Mouse (Mus musculus): ENCODE measurements around the gene Ift52. TPM values are rescaled to one million over a fixed set of nuclear protein-coding genes. Genes with fewer than 3 reads are reported as not detected.

Ift52 gene
- polyA plus RNA-seq, 1 experiment from 2014 or later, result 41.0 TPM

DNA sequence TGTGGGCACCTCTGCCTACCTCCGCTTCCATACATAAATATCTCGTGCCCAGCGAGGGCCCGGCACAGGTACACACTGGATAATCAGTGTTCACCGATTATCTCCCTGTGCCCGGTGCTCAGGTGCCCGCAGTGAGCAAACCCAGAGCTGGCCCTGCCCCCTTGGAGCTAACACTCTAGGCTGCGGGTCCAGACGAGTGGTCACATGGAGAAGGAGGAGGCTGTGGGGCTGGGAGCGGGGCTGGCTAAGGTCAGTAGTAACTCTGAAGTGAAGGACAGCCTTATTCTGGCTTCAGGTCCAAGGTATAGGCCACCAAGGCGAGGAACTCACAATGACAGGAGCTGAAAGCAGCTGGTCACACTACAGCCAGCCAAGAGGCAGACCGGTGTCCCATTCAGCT, 57.7 kb downstream of the Ift52 start:
- Histone ChIP-seq H3K27ac (ENCODE audit: low read length) (no peak overlapping the region), H3K9me3 (replicated peaks; ENCODE audit: control insufficient read depth, low read length, poor library complexity, severe bottlenecking) (no peaks in the 10 kb centered on the region), H3K9ac (ENCODE audit: low read depth, low read length) (no peak overlapping the region), H3K36me3 (ENCODE audit: control insufficient read depth, insufficient read depth, low read length) (no peaks in the 10 kb centered on the region), H3K4me3 (ENCODE audit: low read depth, low read length) (no peak overlapping the region), H3K4me1 (ENCODE audit: control insufficient read depth, insufficient read depth, low read length) (no peaks in the 10 kb centered on the region), H3K4me2 (ENCODE audit: low read length) (no peak overlapping the region), H3K27me3 (ENCODE audit: control insufficient read depth, insufficient read depth, low read depth, low read length) (no peaks in the 10 kb centered on the region)
- no peak for ATAC-seq
- 91% methylated on average over 12 of the region's 12 CpGs for WGBS

DNA sequence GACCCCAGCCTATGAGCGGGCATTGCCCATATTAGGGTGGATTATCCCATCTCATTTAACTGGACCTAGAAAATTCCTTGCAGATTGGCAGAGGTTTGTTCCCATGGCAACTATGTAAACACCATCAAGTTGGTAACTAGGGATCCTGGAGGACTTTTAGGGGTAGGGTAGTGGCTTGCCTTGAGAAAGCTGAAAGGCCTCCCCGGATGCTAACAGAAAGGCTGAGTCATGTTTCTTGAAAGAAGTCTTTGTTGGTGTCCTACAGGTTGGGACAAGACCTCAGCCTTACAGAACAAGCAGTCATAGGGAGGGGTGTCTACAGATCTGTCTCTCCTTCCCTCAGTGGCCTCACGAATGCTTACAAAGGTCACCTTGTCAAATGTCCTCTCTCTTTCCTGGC, 58.1 kb downstream of the Ift52 start:
- no peaks in the 10 kb centered on the region for H3K9me3 ChIP-seq (replicated peaks; ENCODE audit: control insufficient read depth, low read length, poor library complexity, severe bottlenecking)
- no peaks in the 10 kb centered on the region for H3K4me1 ChIP-seq (ENCODE audit: control insufficient read depth, insufficient read depth, low read length)
- no peaks in the 10 kb centered on the region for H3K27me3 ChIP-seq (ENCODE audit: control insufficient read depth, insufficient read depth, low read depth, low read length)
- H3K9ac ChIP-seq (ENCODE audit: low read depth, low read length), result no peak overlapping the region
- ATAC-seq, result no peak
- no peak overlapping the region for H3K4me2 ChIP-seq (ENCODE audit: low read length)
- no peak overlapping the region for H3K4me3 ChIP-seq (ENCODE audit: low read depth, low read length)
- no peak overlapping the region for H3K27ac ChIP-seq (ENCODE audit: low read length)
- H3K36me3 ChIP-seq (ENCODE audit: control insufficient read depth, insufficient read depth, low read length), result no peaks in the 10 kb centered on the region
- WGBS, result 80% methylated on average over 3 of the region's 3 CpGs

DNA sequence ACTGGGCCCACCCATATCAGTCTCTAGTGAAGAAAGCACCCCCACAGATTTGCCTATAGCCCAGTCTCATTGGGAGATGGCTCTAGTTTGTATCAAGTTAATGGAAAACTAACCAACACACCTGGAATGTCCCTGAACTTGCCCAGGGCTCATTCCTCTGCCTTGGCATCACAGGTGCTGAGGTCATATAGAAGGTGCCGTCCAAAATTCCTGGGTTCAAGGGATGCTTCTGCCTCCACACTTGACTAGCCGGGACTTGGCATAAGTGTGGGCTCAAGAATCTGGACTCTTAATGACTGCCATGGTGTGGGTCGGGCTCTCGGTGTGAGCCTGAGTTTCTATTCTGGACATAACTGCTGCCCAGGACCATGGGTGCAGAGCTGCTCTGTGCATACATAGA, 61.9 kb downstream of the Ift52 start:
- WGBS, result 96% methylated on average over 4 of the region's 4 CpGs
- Histone ChIP-seq H3K27ac (ENCODE audit: low read length) (no peak overlapping the region), H3K27me3 (ENCODE audit: control insufficient read depth, insufficient read depth, low read depth, low read length) (no peaks in the 10 kb centered on the region), H3K4me2 (ENCODE audit: low read length) (no peak overlapping the region), H3K9me3 (replicated peaks; ENCODE audit: control insufficient read depth, low read length, poor library complexity, severe bottlenecking) (no peaks in the 10 kb centered on the region), H3K4me3 (ENCODE audit: low read depth, low read length) (no peak overlapping the region), H3K4me1 (ENCODE audit: control insufficient read depth, insufficient read depth, low read length) (no peaks in the 10 kb centered on the region), H3K36me3 (ENCODE audit: control insufficient read depth, insufficient read depth, low read length) (no peaks in the 10 kb centered on the region), H3K9ac (ENCODE audit: low read depth, low read length) (no peak overlapping the region)
- no peak for ATAC-seq

DNA sequence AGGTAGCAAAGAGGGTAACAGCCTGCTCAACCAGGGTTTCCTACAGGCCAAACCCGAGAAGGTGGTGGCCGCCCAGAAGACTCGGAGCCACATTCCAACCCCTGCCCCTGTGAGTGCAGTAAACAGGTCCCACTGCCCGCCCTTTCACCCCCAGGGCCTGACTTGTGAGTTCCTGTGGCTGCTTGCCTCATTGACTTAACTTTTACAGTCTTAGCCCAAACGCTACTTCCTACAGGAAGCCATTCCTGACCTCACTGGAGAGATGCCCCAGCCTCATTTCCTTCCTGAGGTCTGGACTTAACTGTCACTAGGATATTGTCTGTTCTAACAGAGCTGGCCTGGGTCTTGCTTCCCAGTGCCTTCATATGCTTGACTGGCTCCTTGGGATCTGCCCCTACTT, 65.4 kb downstream of the Ift52 start:
- H3K36me3 ChIP-seq (ENCODE audit: control insufficient read depth, insufficient read depth, low read length), result no peaks in the 10 kb centered on the region
- no peak overlapping the region for H3K4me2 ChIP-seq (ENCODE audit: low read length)
- ATAC-seq, result no peak
- H3K4me3 ChIP-seq (ENCODE audit: low read depth, low read length), result no peak overlapping the region
- no peak overlapping the region for H3K27ac ChIP-seq (ENCODE audit: low read length)
- H3K9ac ChIP-seq (ENCODE audit: low read depth, low read length), result no peak overlapping the region
- WGBS, result 86% methylated on average over 5 of the region's 5 CpGs
- no peaks in the 10 kb centered on the region for H3K9me3 ChIP-seq (replicated peaks; ENCODE audit: control insufficient read depth, low read length, poor library complexity, severe bottlenecking)
- H3K4me1 ChIP-seq (ENCODE audit: control insufficient read depth, insufficient read depth, low read length), result no peaks in the 10 kb centered on the region
- no peaks in the 10 kb centered on the region for H3K27me3 ChIP-seq (ENCODE audit: control insufficient read depth, insufficient read depth, low read depth, low read length)

DNA sequence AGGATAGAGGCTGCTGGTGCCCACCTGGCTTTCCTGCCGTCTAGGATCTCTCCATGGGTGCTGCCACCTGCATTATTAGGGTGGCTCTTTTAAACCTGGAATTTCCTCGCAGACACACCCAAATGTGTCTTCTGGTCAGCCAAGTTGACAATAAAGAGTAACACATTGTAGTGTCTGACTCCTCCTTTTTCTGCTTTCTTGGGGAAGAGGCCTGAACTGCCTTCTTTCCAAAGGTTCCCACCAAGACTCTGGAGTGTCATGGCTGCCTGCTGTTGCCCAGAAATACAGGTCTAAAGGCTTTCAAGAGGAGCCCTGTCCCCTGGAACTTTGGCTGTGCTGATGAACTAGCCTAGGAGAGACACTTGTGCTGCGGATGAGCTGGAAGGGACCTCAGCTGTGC, 67.4 kb downstream of the Ift52 start:
- H3K9ac ChIP-seq (ENCODE audit: low read depth, low read length), result no peak overlapping the region
- no peak overlapping the region for H3K4me2 ChIP-seq (ENCODE audit: low read length)
- H3K4me3 ChIP-seq (ENCODE audit: low read depth, low read length), result no peak overlapping the region
- no peaks in the 10 kb centered on the region for H3K36me3 ChIP-seq (ENCODE audit: control insufficient read depth, insufficient read depth, low read length)
- WGBS, result 98% methylated on average over 3 of the region's 3 CpGs
- H3K4me1 ChIP-seq (ENCODE audit: control insufficient read depth, insufficient read depth, low read length), result no peaks in the 10 kb centered on the region
- H3K27ac ChIP-seq (ENCODE audit: low read length), result no peak overlapping the region
- no peak for ATAC-seq
- H3K9me3 ChIP-seq (replicated peaks; ENCODE audit: control insufficient read depth, low read length, poor library complexity, severe bottlenecking), result no peaks in the 10 kb centered on the region
- no peaks in the 10 kb centered on the region for H3K27me3 ChIP-seq (ENCODE audit: control insufficient read depth, insufficient read depth, low read depth, low read length)

DNA sequence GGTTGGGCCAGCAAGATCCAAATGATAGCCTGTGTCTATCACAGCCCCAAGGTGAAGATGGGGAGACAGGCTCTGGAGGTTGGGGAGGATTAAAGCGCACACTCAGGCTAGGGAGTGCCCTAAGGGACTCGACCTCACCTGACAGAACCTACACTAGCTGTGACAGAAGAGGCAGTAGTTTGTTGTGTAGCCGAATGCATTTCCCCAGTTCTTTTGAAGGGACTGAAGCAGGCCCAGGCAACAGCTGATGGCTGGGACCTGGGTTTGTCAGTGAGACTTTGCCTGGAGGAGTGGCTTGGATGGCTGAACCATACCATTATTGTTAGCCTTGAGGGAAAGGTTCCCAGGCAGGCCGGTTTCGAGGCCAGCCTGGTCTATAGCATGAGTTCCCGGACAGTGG, 67.9 kb downstream of the Ift52 start:
- Histone ChIP-seq H3K27me3 (ENCODE audit: control insufficient read depth, insufficient read depth, low read depth, low read length) (no peaks in the 10 kb centered on the region), H3K4me2 (ENCODE audit: low read length) (no peak overlapping the region), H3K36me3 (ENCODE audit: control insufficient read depth, insufficient read depth, low read length) (no peaks in the 10 kb centered on the region), H3K27ac (ENCODE audit: low read length) (no peak overlapping the region), H3K4me3 (ENCODE audit: low read depth, low read length) (no peak overlapping the region), H3K9ac (ENCODE audit: low read depth, low read length) (no peak overlapping the region), H3K4me1 (ENCODE audit: control insufficient read depth, insufficient read depth, low read length) (no peaks in the 10 kb centered on the region), H3K9me3 (replicated peaks; ENCODE audit: control insufficient read depth, low read length, poor library complexity, severe bottlenecking) (no peaks in the 10 kb centered on the region)
- no peak for ATAC-seq
- WGBS, result 91% methylated on average over 6 of the region's 6 CpGs

DNA sequence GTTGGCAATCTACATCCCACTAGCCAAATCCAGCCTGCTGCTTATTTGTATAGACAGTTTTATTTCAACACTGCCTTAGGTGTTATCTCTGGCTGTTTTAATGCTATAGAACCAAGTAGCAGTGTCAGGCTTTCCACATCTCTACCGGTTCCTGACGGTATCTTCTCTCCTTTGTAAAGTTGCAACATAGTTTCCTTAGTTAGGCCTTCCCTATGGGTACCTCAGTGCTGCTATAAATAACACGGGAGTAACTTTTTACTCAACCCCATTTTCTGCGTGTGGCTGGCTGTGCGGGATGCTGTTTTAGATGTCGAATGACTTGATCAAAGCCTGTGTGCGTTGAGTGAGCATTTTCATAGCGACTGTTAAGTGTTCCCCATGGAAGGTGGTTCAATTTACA, 69.4 kb downstream of the Ift52 start:
- no peak for ATAC-seq

DNA sequence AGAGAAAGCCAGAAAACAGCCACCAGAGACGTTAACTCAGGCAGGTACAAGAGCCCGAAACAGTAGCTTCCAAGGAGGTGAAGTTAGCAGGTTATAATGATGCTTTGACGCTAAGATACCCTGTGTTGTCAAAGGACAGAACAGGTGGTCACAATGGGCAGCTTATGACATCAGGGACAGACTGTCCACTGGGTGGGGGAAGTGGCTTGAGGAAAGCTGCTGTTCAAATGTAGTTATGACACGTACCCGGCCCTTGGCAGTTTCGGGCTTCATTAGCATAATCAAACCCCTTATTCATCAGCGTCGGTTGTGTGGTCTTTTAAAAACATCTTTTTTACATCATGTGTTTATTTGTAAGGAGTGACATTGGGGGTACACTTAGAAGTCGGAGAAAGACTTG, 70.6 kb downstream of the Ift52 start, which contains the start of gene Gtsf1l:
TSS of gene Gtsf1l (minus strand) at position 128 of the 400 bp plus-strand sequence.
- H3K9ac ChIP-seq (ENCODE audit: low read depth, low read length), result no peak within 1 kb of the TSS
- ATAC-seq, result no peak
- no peaks in the 10 kb centered on the region for H3K27me3 ChIP-seq (ENCODE audit: control insufficient read depth, insufficient read depth, low read depth, low read length)
- H3K9me3 ChIP-seq (replicated peaks; ENCODE audit: control insufficient read depth, low read length, poor library complexity, severe bottlenecking), result no peaks in the 10 kb centered on the region
- no peaks in the 10 kb centered on the region for H3K36me3 ChIP-seq (ENCODE audit: control insufficient read depth, insufficient read depth, low read length)
- H3K4me3 ChIP-seq (ENCODE audit: low read depth, low read length), result no peak within 1 kb of the TSS
- 87% methylated on average over 9 of the region's 9 CpGs for WGBS
- no peak within 1 kb of the TSS for H3K27ac ChIP-seq (ENCODE audit: low read length)
- no peak within 1 kb of the TSS for H3K4me2 ChIP-seq (ENCODE audit: low read length)
- H3K4me1 ChIP-seq (ENCODE audit: control insufficient read depth, insufficient read depth, low read length), result no peaks in the 10 kb centered on the region

More for the DNA sequence above, 69.4 kb downstream of the Ift52 start:
- Histone ChIP-seq H3K9me3 (replicated peaks; ENCODE audit: control insufficient read depth, low read length, poor library complexity, severe bottlenecking) (no peaks in the 10 kb centered on the region), H3K4me1 (ENCODE audit: control insufficient read depth, insufficient read depth, low read length) (no peaks in the 10 kb centered on the region), H3K27ac (ENCODE audit: low read length) (no peak overlapping the region), H3K9ac (ENCODE audit: low read depth, low read length) (no peak overlapping the region), H3K27me3 (ENCODE audit: control insufficient read depth, insufficient read depth, low read depth, low read length) (no peaks in the 10 kb centered on the region), H3K4me3 (ENCODE audit: low read depth, low read length) (no peak overlapping the region), H3K36me3 (ENCODE audit: control insufficient read depth, insufficient read depth, low read length) (no peaks in the 10 kb centered on the region), H3K4me2 (ENCODE audit: low read length) (no peak overlapping the region)
- 80% methylated on average over 8 of the region's 8 CpGs for WGBS

DNA sequence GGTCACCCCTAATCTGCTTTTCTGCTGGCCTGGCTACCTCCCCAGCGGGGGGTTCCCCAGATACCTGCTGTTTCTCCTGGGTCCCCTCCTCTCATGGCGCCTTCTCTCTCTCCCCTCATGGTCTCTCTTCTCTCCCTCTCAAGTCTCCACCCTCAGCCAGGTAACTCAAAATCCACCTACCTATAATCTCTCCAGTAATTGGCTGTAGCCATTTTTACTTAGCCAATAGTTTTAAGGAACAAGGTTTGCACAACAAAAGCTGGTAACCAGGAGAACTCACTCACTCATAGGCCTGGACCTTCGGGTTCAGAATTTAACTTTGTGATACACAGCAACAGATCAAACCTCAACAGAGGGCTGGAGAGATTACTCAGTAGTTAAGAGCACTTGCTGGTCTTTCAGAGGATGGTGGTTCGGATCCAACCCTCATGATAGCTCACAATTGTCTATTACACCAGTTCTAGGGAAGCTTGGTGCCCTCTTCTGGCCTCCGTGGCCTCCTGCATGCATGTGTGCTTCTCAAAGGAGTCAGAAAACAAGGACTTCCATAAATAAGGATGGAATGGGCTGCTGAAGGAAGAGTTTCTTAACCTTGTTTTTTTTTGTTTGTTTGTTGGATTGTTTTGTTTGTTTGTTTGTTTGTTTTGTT, 72.4 kb downstream of the Ift52 start:
- Histone ChIP-seq H3K27ac (ENCODE audit: low read length) (no peak overlapping the region), H3K27me3 (ENCODE audit: control insufficient read depth, insufficient read depth, low read depth, low read length) (no peaks in the 10 kb centered on the region), H3K9ac (ENCODE audit: low read depth, low read length) (no peak overlapping the region), H3K9me3 (replicated peaks; ENCODE audit: control insufficient read depth, low read length, poor library complexity, severe bottlenecking) (no peaks in the 10 kb centered on the region), H3K36me3 (ENCODE audit: control insufficient read depth, insufficient read depth, low read length) (no peaks in the 10 kb centered on the region), H3K4me3 (ENCODE audit: low read depth, low read length) (no peak overlapping the region), H3K4me1 (ENCODE audit: control insufficient read depth, insufficient read depth, low read length) (no peaks in the 10 kb centered on the region), H3K4me2 (ENCODE audit: low read length) (no peak overlapping the region)
- no peak for ATAC-seq
- 71% methylated on average over 5 of the region's 5 CpGs for WGBS
